Mouse (Mus musculus) limb, embryonic 15.5 days (tissue): ENCODE results near the gene Gng10. TPM values are rescaled to one million over a fixed set of nuclear protein-coding genes. Genes with fewer than 3 reads are reported as not detected.

Source experiments
- ATAC-seq: fragments of 200-750 bp; cut with Nextera tagmentation; 2 replicates; pipeline ENCODE4 v1.8.0; 2017; ENCODE audit warnings: low read depth, moderate TSS enrichment; ENCODE audit not compliant: insufficient number of reproducible peaks, low FRiP score, low TSS enrichment
- H3K27ac ChIP-seq: fragments of 300-500 bp; sonication (generic); 2 replicates; pipeline ENCODE4 v1.5.1; 2015; ENCODE audit warnings: moderate library complexity, mild to moderate bottlenecking, inconsistent platforms
- H3K27me3 ChIP-seq: fragments of 300-500 bp; sonication (generic); 2 replicates; pipeline ENCODE4 v1.6.1; 2015; ENCODE audit warnings: inconsistent platforms
- H3K36me3 ChIP-seq: fragments of 300-500 bp; sonication (generic); 2 replicates; pipeline ENCODE4 v1.6.1; 2015; ENCODE audit warnings: inconsistent platforms
- H3K4me1 ChIP-seq: fragments of 300-500 bp; sonication (generic); 2 replicates; pipeline ENCODE4 v1.6.1; 2015; ENCODE audit warnings: inconsistent platforms
- H3K4me2 ChIP-seq: fragments of 300-500 bp; sonication (generic); 2 replicates; pipeline ENCODE4 v1.6.1; 2015; ENCODE audit warnings: mild to moderate bottlenecking, inconsistent platforms
- H3K4me3 ChIP-seq: fragments of 300-500 bp; sonication (generic); 2 replicates; pipeline ENCODE4 v1.5.1; 2015; ENCODE audit warnings: mild to moderate bottlenecking, inconsistent platforms
- H3K9ac ChIP-seq: fragments of 300-500 bp; sonication (generic); 2 replicates; pipeline ENCODE4 v1.6.1; 2015; ENCODE audit warnings: inconsistent platforms
- H3K9me3 ChIP-seq: fragments of 300-500 bp; sonication (generic); 2 replicates; pipeline ENCODE4 v1.6.1; 2016; ENCODE audit warnings: inconsistent platforms
- WGBS: fragments of 180-500 bp; shearing (Covaris S2); methylation state at CpG from one replicate; pipeline ENCODE4 v1.1.7; 2015; 5-methylcytosine and 5-hydroxymethylcytosine counted together
- polyA plus RNA-seq: library from polyadenylated mRNA; unstranded; fragments of >200 nt; fragmentation: Nextera tagmentation; extraction: Ambion mirVana; gene quantifications from 2 replicates; pipeline ENCODE4 v1.2.1, GENCODE M21; 2015

Gene Gng10
- polyA plus RNA-seq, 1 experiment from 2014 or later: 140 TPM

DNA sequence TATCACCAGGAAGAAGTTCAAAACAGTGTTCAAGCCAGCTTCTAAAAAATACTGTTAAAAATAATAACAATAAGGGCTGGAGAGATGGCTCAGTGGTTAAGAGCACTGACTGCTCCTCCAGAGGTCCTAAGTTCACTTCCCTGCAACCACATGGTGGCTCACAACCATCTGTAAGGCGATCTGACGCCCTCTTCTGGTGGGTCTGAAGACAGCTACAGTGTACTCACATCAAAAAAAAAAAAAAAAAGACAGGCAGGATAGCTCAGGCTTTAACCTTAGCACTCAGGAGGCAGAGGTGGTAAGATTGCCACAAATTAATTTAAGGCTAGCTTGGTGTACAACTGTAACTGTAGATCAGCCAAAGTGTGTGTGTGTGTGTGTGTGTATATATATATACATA lies 34.3 kb upstream of the Gng10 start:
- Histone ChIP-seq H3K4me2 (no peak overlapping the region), H3K27ac (no peak overlapping the region), H3K9ac (no peak overlapping the region), H3K36me3 (no peaks in the 10 kb centered on the region), H3K27me3 (no peaks in the 10 kb centered on the region), H3K4me3 (no peak overlapping the region), H3K9me3 (no peaks in the 10 kb centered on the region), H3K4me1 (peaks cover 21% of the 10 kb centered on the region)
- ATAC-seq: no peak
- 0% methylated on average over 2 of the region's 2 CpGs for WGBS

DNA sequence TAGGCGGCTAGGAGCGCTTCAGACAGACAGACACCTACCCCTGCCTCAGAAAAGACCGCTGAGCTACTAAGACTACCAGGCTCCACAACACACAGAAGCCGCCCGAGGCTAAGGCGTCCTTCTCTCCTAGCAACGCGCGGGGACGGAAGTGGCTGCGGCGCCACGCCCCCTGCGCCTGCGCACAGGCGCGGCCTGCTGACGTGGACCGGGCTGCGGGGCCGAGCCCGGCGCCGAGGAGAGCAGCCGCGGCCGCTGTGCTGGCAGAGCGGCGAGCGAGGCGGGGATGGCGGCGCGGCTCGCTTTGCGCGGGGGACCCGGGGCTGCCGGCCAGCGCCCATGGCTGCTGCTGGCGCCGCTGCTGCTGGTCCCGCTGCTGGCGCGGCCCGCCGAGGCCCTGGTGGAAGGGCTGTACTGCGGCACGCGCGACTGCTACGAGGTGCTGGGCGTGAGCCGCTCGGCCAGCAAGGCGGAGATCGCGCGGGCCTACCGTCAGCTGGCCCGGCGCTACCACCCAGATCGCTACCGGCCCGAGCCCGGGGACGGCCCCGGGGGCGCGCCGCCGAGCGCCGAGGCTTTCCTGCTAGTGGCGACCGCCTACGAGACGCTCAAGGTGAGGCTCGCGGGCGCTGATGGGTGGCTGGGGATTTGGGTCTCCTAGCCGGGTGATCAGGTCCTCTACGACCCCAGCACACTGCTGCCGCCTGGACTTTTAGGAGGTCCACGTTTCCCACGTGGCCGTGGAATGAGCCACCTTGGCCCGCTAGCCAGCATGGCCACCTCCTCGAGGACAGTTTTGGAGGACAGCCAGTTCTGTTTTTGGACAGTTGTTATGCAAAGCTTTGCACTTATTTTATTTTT lies 31.7 kb upstream of the Gng10 start, which contains the start of gene Gm20503:
Gene Gm20503, plus strand, starts transcription at position 263 of the 858 bp plus-strand sequence.
- H3K9ac ChIP-seq: peak within 1 kb of the TSS; percentile 96
- H3K4me1 ChIP-seq: peaks cover 26% of the 10 kb centered on the region
- ATAC-seq: peak; percentile 95
- WGBS: under 1% methylated on average over 89 of the region's 89 CpGs
- no peaks in the 10 kb centered on the region for H3K36me3 ChIP-seq
- H3K9me3 ChIP-seq: no peaks in the 10 kb centered on the region
- peak within 1 kb of the TSS; percentile 81 for H3K4me2 ChIP-seq
- H3K4me3 ChIP-seq: peak within 1 kb of the TSS; percentile 97
- no peaks in the 10 kb centered on the region for H3K27me3 ChIP-seq
- H3K27ac ChIP-seq: peak within 1 kb of the TSS; percentile 92

GRCm38 (mm10) chr4:59003806-59004200 lies 31.1 kb upstream of the Gng10 start:
- Histone ChIP-seq H3K9me3 (no peaks in the 10 kb centered on the region), H3K4me1 (peaks cover 26% of the 10 kb centered on the region), H3K27me3 (no peaks in the 10 kb centered on the region), H3K9ac (peak overlapping the region; percentile 96), H3K4me3 (peak overlapping the region; percentile 97), H3K4me2 (peak overlapping the region; percentile 81), H3K36me3 (no peaks in the 10 kb centered on the region), H3K27ac (peak overlapping the region; percentile 92; the same call in 1 of the 2 replicates)
- no peak for ATAC-seq
- 31% methylated on average over 7 of the region's 7 CpGs for WGBS

DNA sequence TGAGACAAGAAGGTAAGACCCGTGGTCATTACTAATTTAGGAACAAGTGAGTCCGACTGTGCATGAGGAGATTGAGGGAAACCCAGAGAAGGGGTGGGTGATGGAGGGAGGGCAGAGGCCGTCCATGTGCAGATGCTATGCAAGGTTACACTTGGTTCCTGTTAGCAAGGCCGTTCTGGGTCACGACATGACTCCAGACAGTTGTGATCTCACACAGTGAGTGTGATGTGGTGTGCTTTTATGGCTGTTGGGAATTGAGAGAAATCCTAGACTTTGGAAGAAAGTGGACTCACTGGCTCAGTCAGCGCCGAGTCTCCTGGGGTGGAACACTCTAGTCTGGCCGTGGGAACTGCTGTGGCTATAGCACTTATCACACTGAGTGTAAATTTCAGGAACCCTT lies 28.7 kb upstream of the Gng10 start:
- ATAC-seq: no peak
- Histone ChIP-seq H3K4me2 (no peak overlapping the region), H3K36me3 (no peaks in the 10 kb centered on the region), H3K4me3 (no peak overlapping the region), H3K27ac (no peak overlapping the region), H3K9ac (no peak overlapping the region), H3K27me3 (no peaks in the 10 kb centered on the region), H3K4me1 (peaks cover 27% of the 10 kb centered on the region), H3K9me3 (no peaks in the 10 kb centered on the region)
- 48% methylated on average over 8 of the region's 8 CpGs for WGBS

DNA sequence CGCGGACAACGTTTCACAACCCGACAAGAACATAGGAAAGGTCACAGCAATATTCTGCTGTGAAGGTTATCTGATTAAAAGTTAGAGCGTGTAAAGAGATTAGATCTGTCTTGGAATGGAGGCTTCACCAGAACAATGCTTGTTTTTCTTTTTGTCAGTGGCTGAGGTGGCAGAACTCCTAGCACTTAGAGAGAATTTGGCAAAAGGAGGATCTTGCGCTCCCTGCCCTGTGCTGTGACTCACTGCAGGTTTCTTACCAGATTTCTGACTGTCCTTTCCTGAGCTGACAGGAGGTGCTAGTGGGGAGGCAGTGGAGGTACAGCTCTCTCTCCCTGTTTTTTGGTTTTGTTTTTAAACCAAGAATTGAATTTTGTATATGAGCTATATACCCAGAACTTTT lies 27.9 kb upstream of the Gng10 start:
- WGBS: 85% methylated on average over 6 of the region's 6 CpGs
- Histone ChIP-seq H3K9ac (no peak overlapping the region), H3K27me3 (no peaks in the 10 kb centered on the region), H3K27ac (no peak overlapping the region), H3K4me2 (no peak overlapping the region), H3K9me3 (no peaks in the 10 kb centered on the region), H3K36me3 (no peaks in the 10 kb centered on the region), H3K4me3 (no peak overlapping the region), H3K4me1 (peaks cover 27% of the 10 kb centered on the region)
- no peak for ATAC-seq

DNA sequence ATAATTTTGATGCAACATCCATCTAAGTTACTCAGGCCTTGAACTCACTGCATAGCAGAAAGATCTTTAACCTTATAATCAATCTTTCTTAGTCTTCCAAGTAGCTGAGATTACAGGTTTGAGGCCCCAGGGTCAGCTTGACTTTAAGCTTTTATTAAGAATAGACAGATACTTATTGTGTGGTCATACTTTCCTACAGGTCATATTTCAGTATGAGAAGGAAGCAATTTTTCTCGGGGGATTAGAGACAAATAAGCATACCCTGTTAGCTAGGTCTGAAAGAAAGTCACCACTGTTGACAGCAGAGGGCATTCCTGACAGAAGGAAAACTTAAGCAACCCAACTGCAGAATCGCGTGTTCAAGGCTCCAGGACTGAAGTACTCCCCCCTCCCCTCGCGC lies 26.9 kb upstream of the Gng10 start:
- Histone ChIP-seq H3K27ac (no peak overlapping the region), H3K27me3 (no peaks in the 10 kb centered on the region), H3K9ac (no peak overlapping the region), H3K4me3 (no peak overlapping the region), H3K36me3 (no peaks in the 10 kb centered on the region), H3K9me3 (no peaks in the 10 kb centered on the region), H3K4me1 (peaks cover 23% of the 10 kb centered on the region), H3K4me2 (no peak overlapping the region)
- WGBS: 80% methylated on average over 5 of the region's 5 CpGs
- ATAC-seq: no peak

GRCm38 (mm10) chr4:59009186-59009585 lies 25.7 kb upstream of the Gng10 start:
- WGBS: 83% methylated on average over 7 of the region's 7 CpGs

GRCm38 (mm10) chr4:59009696-59010095 lies 25.2 kb upstream of the Gng10 start:
- Histone ChIP-seq H3K27me3 (no peaks in the 10 kb centered on the region), H3K4me3 (no peak overlapping the region), H3K36me3 (no peaks in the 10 kb centered on the region; the same call in 1 of the 2 replicates), H3K4me2 (no peak overlapping the region), H3K27ac (no peak overlapping the region), H3K9me3 (no peaks in the 10 kb centered on the region), H3K4me1 (peaks cover 14% of the 10 kb centered on the region), H3K9ac (no peak overlapping the region)
- ATAC-seq: no peak
- WGBS: 78% methylated on average over 4 of the region's 4 CpGs

More at GRCm38 (mm10) chr4:59009186-59009585, 25.7 kb upstream of the Gng10 start:
- Histone ChIP-seq H3K27me3 (no peaks in the 10 kb centered on the region), H3K9me3 (no peaks in the 10 kb centered on the region), H3K4me2 (no peak overlapping the region), H3K4me3 (no peak overlapping the region), H3K4me1 (peaks cover 19% of the 10 kb centered on the region), H3K27ac (no peak overlapping the region), H3K9ac (no peak overlapping the region), H3K36me3 (no peaks in the 10 kb centered on the region; the same call in 1 of the 2 replicates)
- no peak for ATAC-seq

- no peak overlapping the region for H3K4me3 ChIP-seq
- H3K27ac ChIP-seq: no peak overlapping the region
- ATAC-seq: no peak
- peaks cover 3% of the 10 kb centered on the region; the same call in 1 of the 2 replicates for H3K36me3 ChIP-seq
- H3K27me3 ChIP-seq: no peaks in the 10 kb centered on the region
- WGBS: 64% methylated on average over 3 of the region's 3 CpGs
- no peaks in the 10 kb centered on the region for H3K9me3 ChIP-seq
- H3K9ac ChIP-seq: no peak overlapping the region
- no peak overlapping the region for H3K4me2 ChIP-seq
- H3K4me1 ChIP-seq: peaks cover 5% of the 10 kb centered on the region; the same call in 1 of the 2 replicates
Observed at GRCm38 (mm10) chr4:59011446-59011845, 23.4 kb upstream of the Gng10 start.

DNA sequence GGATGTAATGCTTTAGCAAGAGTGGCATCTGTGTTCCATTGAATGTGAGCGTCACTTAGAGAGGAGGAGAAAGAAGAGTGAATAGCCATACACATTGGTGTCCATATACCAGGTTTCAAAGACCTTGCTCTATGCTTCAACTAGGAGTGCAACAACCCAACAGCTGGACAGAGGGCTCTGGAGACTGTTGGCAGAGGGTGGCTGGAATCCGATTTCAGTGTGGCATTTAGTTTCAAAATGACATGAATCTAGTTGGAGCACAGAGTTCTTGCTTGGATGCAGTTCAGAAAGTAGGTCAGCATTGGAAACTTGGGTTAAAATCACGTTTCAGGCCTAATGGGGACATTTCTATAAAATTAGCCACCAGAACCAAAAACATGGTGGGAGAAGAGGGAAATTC lies 19.7 kb upstream of the Gng10 start:
- H3K36me3 ChIP-seq: peaks cover 22% of the 10 kb centered on the region
- H3K27me3 ChIP-seq: no peaks in the 10 kb centered on the region
- no peak overlapping the region for H3K4me3 ChIP-seq
- no peaks in the 10 kb centered on the region for H3K4me1 ChIP-seq
- no peak overlapping the region for H3K4me2 ChIP-seq
- WGBS: 75% methylated on average over 3 of the region's 3 CpGs
- no peak overlapping the region for H3K9ac ChIP-seq
- H3K27ac ChIP-seq: no peak overlapping the region
- H3K9me3 ChIP-seq: no peaks in the 10 kb centered on the region
- no peak for ATAC-seq

- H3K36me3 ChIP-seq: peaks cover 33% of the 10 kb centered on the region
- H3K4me2 ChIP-seq: no peak overlapping the region
- H3K27ac ChIP-seq: no peak overlapping the region
- H3K9me3 ChIP-seq: no peaks in the 10 kb centered on the region
- H3K4me1 ChIP-seq: no peaks in the 10 kb centered on the region
- ATAC-seq: no peak
- H3K4me3 ChIP-seq: no peak overlapping the region
- H3K9ac ChIP-seq: no peak overlapping the region
- no peaks in the 10 kb centered on the region for H3K27me3 ChIP-seq
- WGBS: 90% methylated on average over 2 of the region's 2 CpGs
Observed at GRCm38 (mm10) chr4:59016922-59017321, 18.0 kb upstream of the Gng10 start.

- Histone ChIP-seq H3K4me2 (peak overlapping the region; percentile 52), H3K4me1 (peaks cover 11% of the 10 kb centered on the region; the same call in 1 of the 2 replicates), H3K36me3 (peaks cover 5% of the 10 kb centered on the region; the same call in 1 of the 2 replicates), H3K27ac (no peak overlapping the region), H3K9ac (no peak overlapping the region), H3K4me3 (peak overlapping the region; percentile 85), H3K9me3 (no peaks in the 10 kb centered on the region), H3K27me3 (no peaks in the 10 kb centered on the region)
- ATAC-seq: no peak
- WGBS: 72% methylated on average over 10 of the region's 10 CpGs
Observed at GRCm38 (mm10) chr4:59034325-59034917, 467 bp upstream of the Gng10 start.
